Mouse (Mus musculus) stomach, embryonic 16.5 days (tissue): ENCODE data around the gene Gm11034. TPM values are rescaled to one million over a fixed set of nuclear protein-coding genes. Genes with fewer than 3 reads are reported as not detected.

Experiments
- polyA plus RNA-seq: library from polyadenylated mRNA; unstranded; fragments of >200 nt; fragmentation: Nextera tagmentation; extraction: Ambion mirVana; gene quantifications from 2 replicates; pipeline ENCODE4 v1.2.1, GENCODE M21; 2015

The Gm11034 gene
- polyA plus RNA-seq, 1 experiment from 2014 or later: not detected

Other genes with a start within 250 kb of the Gm11034 start
- gene Cyp4f18, start 204.0 kb downstream of the Gm11034 start, polyA plus RNA-seq: 3.8 TPM in 2 replicates
- not detected in 2 replicates for gene Olfr372, start 172.4 kb downstream of the Gm11034 start, polyA plus RNA-seq
- 0.03 TPM in 1 of 2 replicates, not detected in the other for gene Olfr373, start 130.5 kb downstream of the Gm11034 start, polyA plus RNA-seq
- 0.06 TPM in 1 of 2 replicates, not detected in the other for gene Olfr374, start 106.6 kb downstream of the Gm11034 start, polyA plus RNA-seq
- 617 and 647 TPM in 2 replicates for gene Tpm4, start 78.7 kb downstream of the Gm11034 start, polyA plus RNA-seq
- gene Rab8a, start 52.4 kb downstream of the Gm11034 start, polyA plus RNA-seq: 127 and 155 TPM in 2 replicates
- 1.4 and 2.0 TPM in 2 replicates for gene Hsh2d, start 24.0 kb downstream of the Gm11034 start, polyA plus RNA-seq
- not detected in 2 replicates for gene Cib3, start 799 bp downstream of the Gm11034 start, polyA plus RNA-seq
- 72.7 and 73.7 TPM in 2 replicates for gene Fam32a, start 6.1 kb upstream of the Gm11034 start, polyA plus RNA-seq
- gene Ap1m1, start 26.4 kb upstream of the Gm11034 start, polyA plus RNA-seq: 90.3 and 97.1 TPM in 2 replicates
- 19.2 and 30.6 TPM in 2 replicates for gene Gm10282, start 91.6 kb upstream of the Gm11034 start, polyA plus RNA-seq
- gene Klf2, start 105.4 kb upstream of the Gm11034 start, polyA plus RNA-seq: 3.8 and 4.0 TPM in 2 replicates
- 52.6 and 54.2 TPM in 2 replicates for gene Eps15l1, start 207.8 kb upstream of the Gm11034 start, polyA plus RNA-seq
- 3.7 and 4.7 TPM in 2 replicates for gene Calr3, start 230.2 kb upstream of the Gm11034 start, polyA plus RNA-seq
- gene 1700030K09Rik, start 230.2 kb upstream of the Gm11034 start, polyA plus RNA-seq: 13.5 and 13.7 TPM in 2 replicates